Mouse (Mus musculus) heart, adult 8-10 months (tissue): Measurements from ENCODE around the gene Sco2. TPM values are rescaled to one million over a fixed set of nuclear protein-coding genes. Genes with fewer than 3 reads are reported as not detected.

Source experiments
- DNase-seq: peaks from one replicate; pipeline ENCODE4 v3.0.0; 2022; ENCODE audit warnings: low spot score
- total RNA-seq, 4 experiments: library from RNA; stranded (reverse); gene quantifications; 2 replicates each; pipeline ENCODE4 v1.2.4; 2022

Gene Sco2
- total RNA-seq, 4 experiments from 2014 or later: 21.9 to 32.0 (median 24.4) TPM

GRCm38 (mm10) chr15:89373027-89373761 lies 452 bp downstream of the Sco2 start:
- peak; percentile 83 for DNase-seq

GRCm38 (mm10) chr15:89372536-89372935 lies 1.1 kb downstream of the Sco2 start:
- DNase-seq: no peak

GRCm38 (mm10) chr15:89372068-89372467 lies 1.6 kb downstream of the Sco2 start:
- no peak for DNase-seq

GRCm38 (mm10) chr15:89365141-89365551 lies 8.5 kb downstream of the Sco2 start:
- no peak for DNase-seq

DNA sequence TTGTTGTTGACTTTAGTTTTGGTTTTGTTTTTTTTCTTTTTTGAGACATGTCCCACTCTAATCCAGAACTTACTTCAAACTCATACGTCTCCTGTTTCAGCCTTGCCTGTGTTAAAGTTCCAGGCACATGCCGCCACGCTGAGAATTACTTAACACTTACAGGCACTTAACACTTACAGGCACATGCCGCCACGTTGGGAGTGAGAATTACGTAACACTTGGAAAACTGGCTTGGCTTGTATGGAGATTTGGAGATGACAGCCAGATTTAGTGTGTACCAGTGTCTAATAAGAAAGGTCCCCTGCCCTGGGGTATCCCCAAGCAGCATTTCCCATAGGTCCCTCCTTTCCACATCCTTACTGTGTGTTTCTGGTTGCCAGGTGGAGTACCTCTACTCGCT lies 10.6 kb downstream of the Sco2 start:
- DNase-seq: no peak

GRCm38 (mm10) chr15:89358784-89359183 lies 14.9 kb downstream of the Sco2 start:
- DNase-seq: no peak

GRCm38 (mm10) chr15:89356372-89356771 lies 17.3 kb downstream of the Sco2 start:
- DNase-seq: no peak

- DNase-seq: peak; percentile 95
Measured at GRCm38 (mm10) chr15:89355241-89356187, 18.1 kb downstream of the Sco2 start, which contains the start of the genes Lmf2 and Ncaph2. Lmf2 (minus strand) TSS chr15:89355659. Ncaph2 (plus strand) TSS chr15:89355719.

DNA sequence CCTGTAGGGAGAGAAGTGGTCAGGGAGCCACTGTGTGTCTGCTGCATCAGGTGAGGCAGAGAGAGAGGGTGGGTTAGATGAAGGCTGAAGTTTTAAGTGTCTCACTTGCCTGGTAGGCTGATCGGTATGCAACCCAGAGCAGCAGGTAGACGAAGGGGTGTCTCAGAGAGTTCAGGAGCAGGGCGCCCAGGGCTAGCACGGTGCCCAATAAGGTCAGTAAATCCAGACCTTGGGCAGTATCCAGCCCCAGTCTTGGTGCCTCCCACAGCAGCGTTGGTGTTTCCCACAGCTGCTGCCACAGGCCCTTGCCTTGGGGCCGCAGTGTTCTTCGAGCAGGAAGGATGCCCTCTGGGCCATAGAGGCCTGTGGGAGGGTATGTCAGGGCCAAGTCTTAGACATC lies 19.2 kb downstream of the Sco2 start:
- no peak for DNase-seq

- DNase-seq: no peak
Measured at GRCm38 (mm10) chr15:89353837-89354236, 19.8 kb downstream of the Sco2 start.

GRCm38 (mm10) chr15:89352795-89353194 lies 20.9 kb downstream of the Sco2 start:
- no peak for DNase-seq

- no peak for DNase-seq
Measured at GRCm38 (mm10) chr15:89352054-89352453, 21.6 kb downstream of the Sco2 start.

GRCm38 (mm10) chr15:89351302-89351701 lies 22.3 kb downstream of the Sco2 start:
- no peak for DNase-seq

DNA sequence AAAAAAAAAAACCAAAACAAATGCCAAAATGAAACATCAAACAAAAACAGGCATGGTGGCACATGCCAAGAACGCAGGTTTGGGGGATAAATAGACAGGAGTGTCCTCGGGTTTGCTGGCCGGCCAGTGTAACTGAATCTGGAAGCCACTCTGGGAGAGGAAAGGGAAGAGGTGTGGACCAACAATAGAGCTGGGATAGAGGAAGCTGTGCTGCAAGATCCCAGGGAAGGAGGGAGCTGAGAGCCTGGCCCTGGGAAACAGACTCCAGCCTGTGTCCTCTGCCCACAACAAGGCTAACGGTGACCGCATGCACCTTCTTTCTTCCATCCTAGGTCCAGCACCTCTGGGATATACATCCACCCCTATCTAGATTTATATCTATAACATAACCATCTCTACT lies 23.2 kb downstream of the Sco2 start:
- peak; percentile 33 for DNase-seq

DNA sequence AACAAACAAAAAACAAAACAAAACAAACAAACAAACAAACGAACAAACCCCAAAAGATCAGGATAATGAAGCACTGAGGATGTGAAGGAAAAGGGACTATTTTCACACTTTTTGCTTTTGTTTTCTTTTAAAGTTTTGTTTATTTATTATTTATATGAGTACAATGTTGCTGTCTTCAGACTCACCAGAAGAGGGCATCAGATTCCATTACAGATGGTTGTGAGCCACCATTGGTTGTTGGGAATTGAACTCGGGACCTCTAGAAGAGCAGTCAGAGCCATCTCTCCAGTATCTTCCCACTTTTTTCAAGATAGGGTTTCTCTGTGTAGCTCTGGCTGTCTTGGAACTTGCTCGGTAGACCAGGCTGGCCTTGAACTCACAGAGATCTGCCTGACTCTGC lies 30.3 kb downstream of the Sco2 start:
- no peak for DNase-seq

GRCm38 (mm10) chr15:89341678-89342077 lies 32.0 kb downstream of the Sco2 start:
- no peak for DNase-seq

- no peak for DNase-seq
Measured at GRCm38 (mm10) chr15:89340136-89340535, 33.5 kb downstream of the Sco2 start.

DNA sequence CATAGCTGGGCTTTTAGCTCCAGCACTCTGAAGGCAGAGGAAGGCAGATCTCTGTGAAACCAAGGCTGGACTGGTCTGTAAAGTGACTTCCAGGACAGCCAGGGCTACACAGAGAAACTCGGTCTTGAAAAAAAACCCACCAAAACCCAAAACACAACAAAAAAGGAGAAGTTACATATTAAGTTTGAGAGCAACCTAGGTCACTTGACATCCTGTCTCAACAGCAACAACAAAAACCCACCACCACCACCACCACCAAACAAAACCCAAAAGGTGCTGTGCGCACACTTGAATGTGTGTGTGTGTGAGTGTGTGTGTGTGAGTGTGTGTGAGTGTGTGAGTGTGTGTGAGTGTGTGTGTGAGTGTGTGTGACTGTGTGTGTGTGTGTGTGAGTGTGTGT lies 34.0 kb downstream of the Sco2 start:
- no peak for DNase-seq

- DNase-seq: no peak
Measured at GRCm38 (mm10) chr15:89336422-89336821, 37.2 kb downstream of the Sco2 start.

GRCm38 (mm10) chr15:89334774-89335537 lies 38.7 kb downstream of the Sco2 start:
- no peak for DNase-seq

GRCm38 (mm10) chr15:89334271-89334670 lies 39.4 kb downstream of the Sco2 start, which contains the start of gene Miox:
Miox (plus strand) TSS chr15:89334398.
- DNase-seq: no peak

- no peak for DNase-seq
Measured at GRCm38 (mm10) chr15:89326441-89326840, 47.2 kb downstream of the Sco2 start.
